Mouse (Mus musculus) MEL-GATA-1-ER (cell line): ENCODE results near the gene Ddx52.

Experiments
- DNase-seq: peaks from one replicate; pipeline ENCODE4 v3.0.0-alpha.2; 2012; ENCODE audit warnings: low read depth; ENCODE audit errors: extremely low read depth

Ddx52 gene

DNA sequence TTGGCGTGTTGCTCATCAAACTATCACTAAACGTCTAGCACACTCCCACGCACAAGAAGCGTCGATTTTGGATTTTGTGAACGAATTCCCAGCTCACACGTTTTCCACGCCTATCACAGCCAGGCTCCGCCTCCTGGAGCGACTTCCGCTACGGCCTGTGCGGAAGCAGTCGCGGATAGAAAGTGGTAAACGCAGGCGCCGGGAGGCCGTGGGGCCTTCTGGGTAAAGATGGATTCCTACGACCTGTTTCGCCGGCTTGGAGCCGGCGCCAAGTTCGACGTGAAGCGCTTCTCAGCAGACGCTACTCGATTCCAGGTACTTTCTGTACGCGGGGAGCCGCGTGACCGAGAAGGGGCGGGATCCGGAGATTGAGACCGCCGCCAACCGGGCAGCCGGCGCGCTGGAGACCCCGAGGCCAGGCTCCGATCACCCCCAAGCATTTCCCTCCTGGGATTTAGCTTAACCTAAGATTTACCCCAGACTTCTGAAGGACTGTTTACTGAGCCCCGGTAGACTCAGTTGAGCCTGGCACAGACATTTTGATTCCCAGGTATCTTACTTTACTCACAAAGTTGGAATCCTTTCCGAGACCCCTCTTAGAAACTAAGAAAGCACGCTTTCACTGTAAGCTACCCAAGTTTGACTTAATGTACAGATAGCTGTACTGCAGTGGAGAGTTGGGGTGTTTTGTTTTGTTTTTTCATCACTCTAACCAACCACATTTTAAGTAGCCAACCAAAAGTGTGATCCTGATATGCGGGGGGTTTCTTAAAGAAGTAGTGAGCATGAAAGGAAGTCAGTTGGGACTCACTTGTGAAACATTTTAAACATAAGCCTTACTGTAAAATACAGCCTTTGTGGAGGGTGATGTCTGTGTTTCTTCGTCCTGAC, at the start of gene Ddx52:
TSS of gene Ddx52 (plus strand) at position 113 of the 891 bp plus-strand sequence.
- peak; percentile 86 for DNase-seq

GRCm38 (mm10) chr11:83893325-83893724, 48.5 kb upstream of the Ddx52 start:
- no peak for DNase-seq

- DNase-seq, result no peak
Observed at GRCm38 (mm10) chr11:83896430-83897410, 45.1 kb upstream of the Ddx52 start.

GRCm38 (mm10) chr11:83897569-83897968, 44.3 kb upstream of the Ddx52 start:
- DNase-seq, result no peak

GRCm38 (mm10) chr11:83902812-83903211, 39.0 kb upstream of the Ddx52 start:
- no peak for DNase-seq

DNA sequence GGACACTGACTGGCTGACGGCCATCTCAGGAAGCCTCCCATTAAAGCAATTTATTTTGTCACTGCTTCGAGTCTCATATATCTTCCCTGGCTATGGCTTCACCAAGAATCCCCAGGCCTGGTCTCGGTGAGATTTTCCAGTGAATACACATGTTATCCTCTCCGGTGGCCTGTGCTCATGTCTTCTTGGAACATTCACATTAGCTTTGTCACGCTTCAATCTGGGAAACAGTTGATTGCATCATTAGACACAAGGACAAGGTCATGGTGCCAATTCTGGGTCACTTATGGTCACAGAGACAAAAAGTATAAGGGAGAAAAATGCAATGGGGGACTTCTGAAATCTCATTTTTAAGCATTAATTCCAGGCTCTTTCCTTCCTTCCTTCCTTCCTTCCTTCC, 36.1 kb upstream of the Ddx52 start:
- DNase-seq, result no peak

GRCm38 (mm10) chr11:83908376-83908775, 33.5 kb upstream of the Ddx52 start:
- no peak for DNase-seq

GRCm38 (mm10) chr11:83913824-83914311, 28.0 kb upstream of the Ddx52 start:
- no peak for DNase-seq

- no peak for DNase-seq
Observed at GRCm38 (mm10) chr11:83914501-83914900, 27.4 kb upstream of the Ddx52 start.

- no peak for DNase-seq
Observed at GRCm38 (mm10) chr11:83922600-83922999, 19.3 kb upstream of the Ddx52 start.

- peak; percentile 26 for DNase-seq
Observed at GRCm38 (mm10) chr11:83927097-83927496, 14.8 kb upstream of the Ddx52 start.

- DNase-seq, result no peak
Observed at GRCm38 (mm10) chr11:83932506-83933106, 9.3 kb upstream of the Ddx52 start.

GRCm38 (mm10) chr11:83933376-83933775, 8.5 kb upstream of the Ddx52 start:
- no peak for DNase-seq

- DNase-seq, result peak; percentile 40
Observed at GRCm38 (mm10) chr11:83935986-83936665, 5.7 kb upstream of the Ddx52 start.

DNA sequence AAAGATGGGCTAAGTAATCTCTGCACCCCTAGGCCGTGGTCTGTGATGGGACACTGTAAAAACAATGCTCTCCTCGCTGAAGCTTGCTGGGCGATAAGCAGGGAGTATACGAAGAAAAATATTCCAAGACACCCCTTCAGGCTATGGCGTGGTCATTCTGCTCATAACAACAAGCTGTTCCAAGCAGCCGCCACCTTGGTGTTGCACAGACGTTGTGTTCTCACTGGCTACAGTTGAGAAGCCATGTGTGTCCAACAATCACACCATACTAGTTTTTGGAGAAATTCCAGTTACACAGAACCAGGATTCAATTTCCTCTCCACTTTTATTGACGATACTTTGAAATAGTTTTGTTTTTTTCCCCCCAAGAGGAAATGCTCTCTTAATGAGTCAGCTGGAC, 3.3 kb upstream of the Ddx52 start:
- no peak for DNase-seq

DNA sequence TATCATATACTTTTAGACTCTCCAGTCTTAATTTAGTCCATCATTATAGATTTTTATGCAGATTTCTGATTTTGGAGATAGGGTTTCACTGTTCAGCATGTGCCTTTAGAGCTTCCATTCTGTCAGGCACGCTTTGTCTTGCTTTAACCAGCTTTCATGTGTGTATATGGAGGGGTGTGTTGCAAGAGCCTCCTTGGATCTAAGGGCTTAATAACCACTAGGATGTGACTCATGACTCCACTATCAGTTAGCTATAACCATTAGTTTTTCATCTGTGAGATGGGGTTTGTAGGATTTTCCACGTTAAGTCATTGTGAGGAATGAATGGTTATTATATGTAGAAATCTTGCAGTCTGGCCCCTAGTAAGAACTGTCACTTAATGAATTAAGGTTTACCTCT, 15.0 kb downstream of the Ddx52 start:
- DNase-seq, result no peak

DNA sequence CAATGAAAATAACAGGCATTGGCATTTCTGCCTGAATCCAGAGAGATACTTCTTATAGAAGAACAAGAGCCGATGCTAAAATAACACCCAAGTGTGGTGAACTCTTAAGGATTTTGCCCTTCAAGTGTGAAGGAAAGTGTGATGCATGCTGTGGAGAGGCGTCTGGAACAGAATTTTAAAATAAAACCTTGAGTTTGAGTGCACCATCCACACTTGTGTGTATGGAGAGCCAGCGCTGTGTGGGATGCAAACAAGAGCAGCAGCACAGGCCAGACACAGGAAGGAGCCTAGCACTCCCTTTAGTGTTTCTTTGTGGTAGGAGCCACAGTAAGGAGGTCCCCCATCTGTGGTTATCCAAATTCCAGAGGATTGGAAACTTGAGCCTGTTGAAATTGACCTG, 20.1 kb downstream of the Ddx52 start:
- DNase-seq, result no peak

DNA sequence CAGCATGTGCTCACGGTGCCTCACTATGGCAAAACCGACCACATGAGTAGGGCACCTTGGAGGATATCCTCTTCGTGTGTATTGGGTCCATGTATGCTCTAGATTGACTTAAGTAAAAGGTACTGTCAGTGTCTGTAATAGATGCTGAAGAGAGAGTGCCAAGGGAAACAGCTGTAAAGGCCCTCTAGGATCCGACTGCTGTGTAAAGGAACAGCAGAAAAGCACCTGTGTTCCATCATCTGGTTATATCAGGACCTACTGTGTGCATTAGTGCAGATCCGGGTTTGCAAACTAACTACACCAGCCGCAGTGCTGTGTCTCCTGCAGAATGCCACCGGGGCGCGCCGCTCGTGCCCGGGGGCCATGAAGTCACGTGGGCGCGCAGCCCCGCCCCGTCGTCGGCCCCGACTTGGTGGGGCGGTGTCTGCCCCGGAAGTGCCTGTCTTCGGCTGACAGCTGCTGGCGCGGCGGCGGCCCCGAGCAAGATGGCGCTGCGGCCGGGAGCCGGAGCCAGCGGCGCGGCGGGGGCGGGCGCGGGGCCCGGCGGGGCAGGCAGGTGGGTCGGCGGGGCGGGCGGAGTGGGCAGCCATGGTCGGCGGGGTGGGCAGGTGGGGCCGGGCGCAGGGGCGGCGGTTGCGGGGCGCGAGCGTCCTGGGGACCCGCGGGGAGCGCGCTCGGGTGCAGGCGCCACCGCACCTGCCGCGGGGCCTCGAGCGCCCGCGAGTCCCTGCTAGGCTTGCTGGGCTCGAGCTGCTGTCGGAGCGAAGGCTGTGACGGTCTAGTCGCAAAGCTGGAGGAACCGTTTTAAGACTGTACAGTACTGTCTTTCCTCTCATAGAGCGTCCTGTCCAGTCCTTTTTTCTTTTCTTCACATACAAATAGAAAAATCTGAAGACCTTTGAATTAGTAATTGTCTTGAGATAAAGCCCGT, 22.4 kb downstream of the Ddx52 start, which contains the start of gene Synrg:
TSS of gene Synrg (plus strand) at position 438 of the 931 bp plus-strand sequence.
- peak; percentile 39 for DNase-seq

DNA sequence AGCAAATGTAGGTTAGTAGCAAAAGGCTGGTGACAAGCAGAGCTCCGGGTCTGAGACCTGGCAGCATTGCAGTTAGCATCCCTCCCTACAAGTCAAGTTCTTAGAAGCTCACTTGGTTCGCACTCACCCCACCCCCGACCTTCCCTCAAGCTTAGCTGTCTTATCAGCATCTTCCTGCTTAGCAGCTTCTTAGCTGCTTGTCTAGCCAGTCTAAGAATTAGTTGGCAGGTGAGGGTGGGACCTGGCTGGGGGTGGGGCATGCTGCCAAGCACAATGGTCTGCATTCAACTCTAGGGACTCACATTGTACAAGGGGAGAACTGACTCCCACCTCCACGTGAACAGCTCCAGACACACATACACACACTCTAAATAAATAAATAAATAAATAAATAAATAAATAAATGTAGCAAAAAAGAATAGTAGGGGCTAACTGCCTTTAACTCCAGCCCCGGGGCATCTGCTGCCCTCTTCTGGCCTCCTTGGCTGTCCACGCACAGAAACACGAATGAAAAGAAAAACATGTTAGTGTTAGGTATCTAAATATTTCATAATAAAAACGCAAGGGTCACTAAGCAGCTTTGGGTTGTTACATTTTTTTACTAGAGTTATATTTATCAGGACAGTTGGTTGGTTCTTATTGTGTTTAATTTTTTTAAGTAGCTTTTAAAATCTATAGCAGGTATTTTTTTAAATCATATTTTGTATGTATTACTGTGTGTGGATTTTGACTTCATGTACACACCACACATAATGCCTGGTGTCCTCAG, 25.8 kb downstream of the Ddx52 start:
- no peak for DNase-seq
